ENCODE assay signal across 8 mouse cellular contexts in genomic region chr2:94263530-94263937, GRCm38 (mm10).
DNase-seq lines count a peak whose midpoint lies in the region; ATAC-seq lines count a peak whose summit lies in the region.

No protein-coding gene starts in this region.

- peak; percentile 60 to 70 for DNase-seq in left cerebral cortex, postnatal 36 days (ENCODE audit: low spot score in 2 of 2)
- no peak for DNase-seq in left cerebral cortex, adult 11 months (ENCODE audit: low spot score)
- peak; percentile 26 for DNase-seq in embryo, embryonic 10 days (ENCODE audit: low spot score)
- peak; percentile 29 for DNase-seq in liver
- peak; percentile 61 to 73 for DNase-seq in right cerebral cortex, adult 2 months (ENCODE audit: low spot score in 2 of 2)
- DNase-seq in gastrocnemius, postnatal 10 days: no peak
- DNase-seq in frontal cortex, postnatal 36 days (ENCODE audit: low spot score in 2 of 2): no peak

- peak overlapping the region; percentile 83 for H3K4me2 ChIP-seq in heart, embryonic 16.5 days (ENCODE audit: low read depth, low read length)

- intact Hi-C loops in left cerebral cortex, postnatal 36 days (cut with DNase I): no loop called here

- H3K27ac ChIP-seq in heart, embryonic 16.5 days (ENCODE audit: low read length): peak overlapping the region; percentile 70; the same call in 1 of the 2 replicates

- no peaks in the 10 kb centered on the region for H3K36me3 ChIP-seq in heart, embryonic 16.5 days (ENCODE audit: control insufficient read depth, insufficient read depth)

- H3K9me3 ChIP-seq in heart, embryonic 16.5 days (replicated peaks; ENCODE audit: control insufficient read depth, low read length): no peaks in the 10 kb centered on the region

- peaks cover 28% of the 10 kb centered on the region for H3K4me1 ChIP-seq in heart, embryonic 16.5 days (ENCODE audit: control insufficient read depth, insufficient read depth, low read length)

- peak overlapping the region; percentile 65 for H3K9ac ChIP-seq in heart, embryonic 16.5 days (ENCODE audit: low read length)

- ATAC-seq in heart, embryonic 16.5 days (replicated peaks; ENCODE audit: extremely low read depth, insufficient read depth, low FRiP score): no peak; the same call in 1 of the 2 replicates

- peak overlapping the region; percentile 55 for H3K4me3 ChIP-seq in heart, embryonic 16.5 days (ENCODE audit: low read length)

- 2% methylated on average over 14 of the region's 14 CpGs for WGBS in heart, embryonic 16.5 days

- H3K27me3 ChIP-seq in heart, embryonic 16.5 days (ENCODE audit: control insufficient read depth, insufficient read depth, low read length): no peaks in the 10 kb centered on the region

Comparison
In these comparisons a context has a peak if more than half of its experiments do, and no peak if none do; other contexts are left out.
1. DNase-seq: peak in left cerebral cortex, postnatal 36 days (2 of 2), embryo, embryonic 10 days (single experiment), liver (single experiment) and right cerebral cortex, adult 2 months (2 of 2); none in left cerebral cortex, adult 11 months (single experiment), gastrocnemius, postnatal 10 days (single experiment) and frontal cortex, postnatal 36 days (0 of 2).